Mouse (Mus musculus) MEL (cell line): ENCODE data around the gene Marveld2. TPM values are rescaled to one million over a fixed set of nuclear protein-coding genes. Genes with fewer than 3 reads are reported as not detected.

ENCODE experiments used
- DNase-seq: peaks from one replicate; pipeline ENCODE4 v3.0.0; 2011; ENCODE audit warnings: low read depth, low spot score
- H3K27ac ChIP-seq: 2 replicates; pipeline ENCODE4 v1.5.1; 2012; ENCODE audit warnings: low read depth, mild to moderate bottlenecking, control low read depth, low read length, moderate library complexity; ENCODE audit not compliant: control insufficient read depth
- H3K27me3 ChIP-seq, 2 experiments: fragments of 150-350 bp in 1 of 2; sonication (generic) in 1 of 2; 2 replicates each; pipeline ENCODE4 v1.6.1; 2012; ENCODE audit warnings: low read length in 2 of 2, mild to moderate bottlenecking in 2 of 2, improper control_type of control experiment in 1 of 2, moderate library complexity in 1 of 2; ENCODE audit not compliant: insufficient read depth in 2 of 2, control insufficient read depth in 1 of 2
- H3K36me3 ChIP-seq, 2 experiments: 2 replicates each; pipeline ENCODE4 v1.6.1; 2012 to 2014; ENCODE audit warnings: low read length in 2 of 2, improper control_type of control experiment in 1 of 2, inconsistent platforms in 1 of 2, mild to moderate bottlenecking in 1 of 2; ENCODE audit not compliant: insufficient read depth in 2 of 2, control insufficient read depth in 1 of 2
- H3K4me1 ChIP-seq, 2 experiments: fragments of 150-350 bp in 1 of 2; sonication (generic) in 1 of 2; 2 replicates each; pipeline ENCODE4 v1.6.1; 2012; ENCODE audit warnings: low read length in 2 of 2, improper control_type of control experiment in 1 of 2, mild to moderate bottlenecking in 1 of 2; ENCODE audit not compliant: insufficient read depth in 2 of 2, control insufficient read depth in 1 of 2
- H3K4me3 ChIP-seq, 2 experiments: fragments of 150-350 bp in 1 of 2; sonication (generic) in 1 of 2; 2 replicates each; pipeline ENCODE4 v1.5.1; 2012; ENCODE audit warnings: low read depth in 2 of 2, low read length in 2 of 2, mild to moderate bottlenecking in 2 of 2, moderate library complexity in 2 of 2, control low read depth in 1 of 2, improper control_type of control experiment in 1 of 2; ENCODE audit not compliant: control insufficient read depth in 1 of 2, insufficient read depth in 1 of 2
- H3K79me2 ChIP-seq: 2 replicates; pipeline ENCODE4 v1.6.1; 2012; ENCODE audit warnings: mild to moderate bottlenecking, low read length, moderate library complexity; ENCODE audit not compliant: control insufficient read depth, poor library complexity, insufficient read depth
- H3K9ac ChIP-seq: 2 replicates; pipeline ENCODE4 v1.6.1; 2012; ENCODE audit warnings: low read depth, mild to moderate bottlenecking, control low read depth, low read length, moderate library complexity; ENCODE audit not compliant: control insufficient read depth, poor library complexity, severe bottlenecking
- H3K9me3 ChIP-seq: fragments of 150-350 bp; sonication (generic); replicated peaks from 2 replicates; pipeline ENCODE4 v1.6.1; 2012; ENCODE audit warnings: mild to moderate bottlenecking, low read length, improper control_type of control experiment, moderate library complexity; ENCODE audit not compliant: insufficient read depth
- BHLHE40 ChIP-seq: IDR thresholded peaks from 2 replicates; pipeline ENCODE4 v1.6.1; 2012; ENCODE audit warnings: low read depth, mild to moderate bottlenecking, inconsistent platforms, low read length, improper control_type of control experiment, borderline replicate concordance
- CHD1 ChIP-seq: IDR thresholded peaks from 2 replicates; pipeline ENCODE4 v1.6.1; 2012; ENCODE audit warnings: low read depth, mild to moderate bottlenecking, inconsistent platforms, low read length, improper control_type of control experiment
- ETS1 ChIP-seq: IDR thresholded peaks from 2 replicates; pipeline ENCODE4 v1.6.1; 2012; ENCODE audit warnings: low read depth, mild to moderate bottlenecking, inconsistent platforms, low read length, improper control_type of control experiment, moderate library complexity
- GABPA ChIP-seq: IDR thresholded peaks from 2 replicates; pipeline ENCODE4 v1.6.1; 2012; ENCODE audit warnings: low read depth, mild to moderate bottlenecking, inconsistent platforms, low read length, improper control_type of control experiment, moderate library complexity
- HCFC1 ChIP-seq: IDR thresholded peaks from 2 replicates; pipeline ENCODE4 v1.6.1; 2012; ENCODE audit warnings: low read depth, mild to moderate bottlenecking, inconsistent platforms, low read length, improper control_type of control experiment, moderate library complexity
- JUND ChIP-seq: IDR thresholded peaks from 2 replicates; pipeline ENCODE4 v1.6.1; 2011; ENCODE audit warnings: low read depth, mild to moderate bottlenecking, improper control_type of control experiment, low read length
- MAFK ChIP-seq: IDR thresholded peaks from 2 replicates; pipeline ENCODE4 v1.6.1; 2011; ENCODE audit warnings: low read depth, mild to moderate bottlenecking, low read length, improper control_type of control experiment, borderline replicate concordance
- MAZ ChIP-seq: IDR thresholded peaks from 2 replicates; pipeline ENCODE4 v1.6.1; 2012; ENCODE audit warnings: low read depth, mild to moderate bottlenecking, inconsistent platforms, low read length, improper control_type of control experiment
- MXI1 ChIP-seq: IDR thresholded peaks from 2 replicates; pipeline ENCODE4 v1.6.1; 2011; ENCODE audit warnings: mild to moderate bottlenecking, low read depth, low read length, improper control_type of control experiment
- MYB ChIP-seq: IDR thresholded peaks from 2 replicates; pipeline ENCODE4 v1.6.1; 2011; ENCODE audit warnings: mild to moderate bottlenecking, low read depth, low read length, improper control_type of control experiment
- MYC ChIP-seq: IDR thresholded peaks from 2 replicates; pipeline ENCODE4 v1.6.1; 2011; ENCODE audit warnings: low read depth, mild to moderate bottlenecking, low read length, improper control_type of control experiment, moderate library complexity
- NRF1 ChIP-seq: IDR thresholded peaks from 2 replicates; pipeline ENCODE4 v1.6.1; 2014; ENCODE audit warnings: low read depth, mild to moderate bottlenecking, inconsistent platforms, low read length, improper control_type of control experiment, moderate library complexity; ENCODE audit not compliant: poor library complexity, insufficient read depth, severe bottlenecking
- POLR2A ChIP-seq, 2 experiments: IDR thresholded peaks; 2 replicates each; pipeline ENCODE4 v1.6.1; 2011 to 2012; ENCODE audit warnings: low read length in 2 of 2, mild to moderate bottlenecking in 2 of 2, control low read depth in 1 of 2, improper control_type of control experiment in 1 of 2, low read depth in 1 of 2, moderate library complexity in 1 of 2; ENCODE audit not compliant: control insufficient read depth in 1 of 2, insufficient read depth in 1 of 2, poor library complexity in 1 of 2
- RAD21 ChIP-seq: IDR thresholded peaks from 2 replicates; pipeline ENCODE4 v1.6.1; 2011; ENCODE audit warnings: mild to moderate bottlenecking, low read depth, low read length, improper control_type of control experiment
- RCOR1 ChIP-seq: IDR thresholded peaks from 2 replicates; pipeline ENCODE4 v1.6.1; 2012; ENCODE audit warnings: low read depth, mild to moderate bottlenecking, inconsistent platforms, low read length, improper control_type of control experiment
- SIN3A ChIP-seq: IDR thresholded peaks from 2 replicates; pipeline ENCODE4 v1.6.1; 2012; ENCODE audit warnings: low read length, improper control_type of control experiment, inconsistent platforms
- TBP ChIP-seq: IDR thresholded peaks from 2 replicates; pipeline ENCODE4 v1.8.0; 2011; ENCODE audit warnings: low read depth, low read length, improper control_type of control experiment
- TCF12 ChIP-seq: IDR thresholded peaks from 2 replicates; pipeline ENCODE4 v1.6.1; 2014; ENCODE audit warnings: low read depth, mild to moderate bottlenecking, inconsistent platforms, low read length, improper control_type of control experiment, moderate library complexity
- USF1 ChIP-seq: IDR thresholded peaks from 2 replicates; pipeline ENCODE4 v1.6.1; 2014; ENCODE audit warnings: low read depth, mild to moderate bottlenecking, inconsistent platforms, low read length, improper control_type of control experiment, moderate library complexity
- ZC3H11A ChIP-seq: IDR thresholded peaks from 2 replicates; pipeline ENCODE4 v1.6.1; 2012; ENCODE audit warnings: low read depth, mild to moderate bottlenecking, inconsistent platforms, low read length, improper control_type of control experiment
- ZNF384 ChIP-seq: IDR thresholded peaks from 2 replicates; pipeline ENCODE4 v1.6.1; 2012; ENCODE audit warnings: low read depth, mild to moderate bottlenecking, inconsistent platforms, low read length, improper control_type of control experiment
- polyA plus RNA-seq, 2 experiments: library from polyadenylated mRNA; stranded (reverse) in 1 of 2; unstranded in 1 of 2; fragments of >175 nt in 1 of 2; fragments of >200 nt in 1 of 2; gene quantifications; 2 replicates each; pipeline versions ENCODE4 v1.2.1 to v1.2.4; 2012; ENCODE audit warnings: low replicate concordance in 2 of 2, low read depth in 1 of 2; ENCODE audit not compliant: insufficient read length in 2 of 2, insufficient read depth in 1 of 2, missing spikeins in 1 of 2
- total RNA-seq: library from RNA; depleted of rRNA; stranded (reverse); fragments of 300-350 nt; gene quantifications from 2 replicates; pipeline ENCODE4 v1.2.3, GENCODE M21; 2012

The Marveld2 gene
- total and polyA plus RNA-seq, 3 experiments = not detected

DNA sequence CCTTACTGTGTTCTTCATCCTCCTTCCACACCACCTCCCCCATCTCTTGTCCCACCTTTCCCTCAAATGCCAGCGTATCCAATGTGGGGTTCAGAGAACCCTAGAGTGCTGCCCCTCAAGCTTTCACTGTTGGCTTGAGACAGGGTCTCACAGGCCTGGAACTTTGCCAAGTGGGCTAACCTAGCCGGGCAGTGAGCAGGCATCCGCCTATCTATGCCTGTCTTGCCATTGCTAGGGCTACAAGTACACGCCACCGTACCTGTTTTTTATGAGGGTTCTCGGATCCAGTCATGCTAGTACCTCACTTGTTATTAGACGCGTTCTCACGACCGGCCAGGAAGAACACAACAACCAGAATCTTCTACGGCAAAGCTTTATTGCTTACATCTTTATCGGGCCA lies 28.1 kb downstream of the Marveld2 start:
- Histone ChIP-seq H3K27me3 (no peaks in the 10 kb centered on the region; a peak in 1 of 4 replicates), H3K4me3 (no peak overlapping the region), H3K79me2 (no peaks in the 10 kb centered on the region), H3K27ac (no peak overlapping the region), H3K9ac (no peak overlapping the region), H3K9me3 (no peaks in the 10 kb centered on the region), H3K4me1 (no peaks in the 10 kb centered on the region), H3K36me3 (no peaks in the 10 kb centered on the region)
- DNase-seq = no peak
- no peak for TF ChIP-seq ETS1
- no peak for TF ChIP-seq MXI1
- TF ChIP-seq GABPA = no peak
- TF ChIP-seq MYC = no peak
- TF ChIP-seq NRF1 = no peak
- TF ChIP-seq ZC3H11A = no peak
- no peak for TF ChIP-seq MYB
- TF ChIP-seq MAZ = no peak
- no peak for TF ChIP-seq RAD21

DNA sequence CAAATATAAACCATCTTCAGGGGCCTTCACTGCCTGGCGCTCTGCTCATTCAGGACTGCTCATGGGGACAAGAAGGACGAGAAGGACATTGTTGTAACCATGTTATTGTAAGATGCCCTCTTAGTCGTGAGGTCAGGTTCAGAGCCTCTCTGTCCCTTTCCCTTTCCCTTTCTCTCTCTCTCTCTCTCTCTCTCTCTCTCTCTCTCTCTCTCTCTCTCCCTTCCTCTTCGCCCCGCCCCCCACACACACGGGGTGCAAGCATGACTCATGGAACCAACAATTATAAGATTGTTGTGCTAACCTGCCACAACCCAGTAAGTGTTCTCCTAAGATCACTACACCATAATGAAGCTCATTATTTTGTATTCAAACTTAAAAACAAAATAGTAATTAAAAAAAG lies 34.6 kb downstream of the Marveld2 start:
- TF ChIP-seq JUND (peak; percentile 95; the same call in 1 of the 2 replicates), POLR2A (IDR thresholded peaks at IDR 0.05; ENCODE audit: control insufficient read depth in 1 of 2, insufficient read depth in 1 of 2, low read depth in 1 of 2, low read length in 2 of 2, poor library complexity in 1 of 2) (no peak), CHD1 (no peak), ZNF384 (no peak), USF1 (no peak)
- TF ChIP-seq, all 39 proteins: peak for 1
- peaks cover 0 to 1% of the 10 kb centered on the region in 2 experiments; a peak in 1 of 4 replicates for H3K27me3 ChIP-seq
- H3K4me3 ChIP-seq = peak overlapping the region; percentile 33 to 35; a peak in 3 of 4 replicates
- H3K9me3 ChIP-seq = no peaks in the 10 kb centered on the region
- H3K9ac ChIP-seq = no peak overlapping the region
- H3K36me3 ChIP-seq = no peaks in the 10 kb centered on the region; a peak in 1 of 4 replicates
- H3K27ac ChIP-seq = no peak overlapping the region
- no peaks in the 10 kb centered on the region for H3K79me2 ChIP-seq
- DNase-seq = peak; percentile 40
- no peaks in the 10 kb centered on the region; a peak in 1 of 4 replicates for H3K4me1 ChIP-seq

DNA sequence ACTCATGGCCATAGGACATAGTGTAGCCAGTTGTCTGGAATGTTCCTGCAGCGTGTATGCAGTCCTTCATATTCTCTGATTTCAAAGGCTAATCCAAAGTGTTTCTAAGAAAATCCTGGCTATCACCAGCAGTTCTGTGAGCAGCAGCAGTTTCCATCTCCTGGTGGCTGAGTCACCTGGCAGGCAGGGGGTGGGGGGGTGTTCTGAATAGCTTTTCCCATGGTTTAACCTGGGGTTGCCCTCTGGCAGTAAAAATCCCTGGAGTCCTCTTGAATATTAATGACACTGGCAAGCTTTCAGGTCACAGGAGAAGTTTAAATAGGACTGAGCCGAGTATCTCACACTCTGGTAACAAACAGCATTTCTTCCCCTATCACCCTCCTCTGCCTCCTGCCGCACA lies 35.1 kb downstream of the Marveld2 start:
- Histone ChIP-seq H3K9ac (no peak overlapping the region), H3K27me3 (peaks cover 0 to 1% of the 10 kb centered on the region in 2 experiments; a peak in 1 of 4 replicates), H3K4me3 (peak overlapping the region in 1 of 2 experiments; percentile 35; a peak in 3 of 4 replicates)
- TF ChIP-seq CHD1 (no peak), TBP (no peak), SIN3A (no peak), MAFK (no peak), BHLHE40 (no peak), GABPA (no peak), RCOR1 (no peak), HCFC1 (no peak), TCF12 (no peak), MYB (no peak)
- TF ChIP-seq, all 39 proteins: peak for 0
- H3K36me3 ChIP-seq = no peaks in the 10 kb centered on the region; a peak in 1 of 4 replicates
- no peaks in the 10 kb centered on the region; a peak in 1 of 4 replicates for H3K4me1 ChIP-seq
- no peak overlapping the region for H3K27ac ChIP-seq
- H3K9me3 ChIP-seq = no peaks in the 10 kb centered on the region
- DNase-seq = peak; percentile 6
- H3K79me2 ChIP-seq = no peaks in the 10 kb centered on the region
